Mouse (Mus musculus): ENCODE results near the gene Sphkap.

The Sphkap gene

DNA sequence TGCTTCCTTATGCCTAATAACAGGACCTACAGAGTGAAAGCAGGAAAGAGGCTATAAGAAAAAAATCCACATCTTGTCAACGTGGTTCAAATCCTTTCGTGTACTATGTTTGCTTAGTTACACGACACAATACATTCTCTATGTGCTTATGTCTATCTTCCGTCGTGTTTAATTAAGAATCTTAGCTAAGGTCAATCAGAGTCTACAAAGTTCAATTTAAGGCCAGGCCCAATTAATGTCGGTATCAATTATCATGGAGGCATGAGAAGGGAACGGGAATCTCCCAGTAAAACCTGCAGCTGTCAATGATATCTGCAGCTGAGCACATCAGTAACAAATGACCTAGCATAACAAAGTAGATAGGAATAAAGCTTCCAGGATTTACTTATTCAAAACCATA lies 122.1 kb downstream of the Sphkap start:
- DNase-seq = no peak

DNA sequence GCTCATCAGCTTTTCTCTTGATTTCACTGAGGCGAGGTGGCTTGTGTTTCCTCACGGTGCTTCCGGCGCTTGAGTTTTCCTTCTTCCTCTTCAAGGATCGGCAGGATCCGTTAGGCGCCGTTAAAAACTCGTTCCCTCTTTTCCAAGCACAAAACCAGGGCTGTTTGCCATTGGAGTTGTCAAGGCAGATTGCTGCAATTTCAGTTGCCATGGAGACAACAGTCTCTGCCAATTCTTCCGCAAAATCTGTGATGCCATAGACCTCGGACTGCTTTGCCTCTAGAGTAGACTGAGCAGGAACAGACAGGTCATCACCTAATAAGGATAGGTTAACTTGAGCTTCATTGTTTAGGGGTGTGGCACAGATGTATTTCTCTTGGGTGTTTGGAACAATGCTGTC lies 131.0 kb downstream of the Sphkap start:
- no peak for DNase-seq

DNA sequence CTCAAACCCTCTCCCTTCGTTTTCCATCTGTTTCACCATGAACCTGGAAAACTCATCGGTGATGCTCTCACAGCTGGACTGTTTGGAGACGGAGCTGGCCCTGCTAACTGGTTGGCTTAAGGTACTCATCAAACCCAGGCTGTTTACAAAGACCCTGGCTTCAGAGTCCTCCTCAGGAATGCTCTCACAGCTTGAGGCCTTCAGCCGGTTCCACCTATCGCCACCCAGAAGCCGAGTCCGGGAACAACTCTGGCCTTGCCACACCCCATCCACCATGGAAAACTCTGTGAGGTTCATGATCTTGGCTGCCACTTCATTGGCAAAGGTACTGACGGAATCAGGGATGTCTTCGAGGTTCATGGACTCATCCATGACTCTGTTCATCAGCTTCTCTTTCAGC lies 131.4 kb downstream of the Sphkap start:
- no peak for DNase-seq

DNA sequence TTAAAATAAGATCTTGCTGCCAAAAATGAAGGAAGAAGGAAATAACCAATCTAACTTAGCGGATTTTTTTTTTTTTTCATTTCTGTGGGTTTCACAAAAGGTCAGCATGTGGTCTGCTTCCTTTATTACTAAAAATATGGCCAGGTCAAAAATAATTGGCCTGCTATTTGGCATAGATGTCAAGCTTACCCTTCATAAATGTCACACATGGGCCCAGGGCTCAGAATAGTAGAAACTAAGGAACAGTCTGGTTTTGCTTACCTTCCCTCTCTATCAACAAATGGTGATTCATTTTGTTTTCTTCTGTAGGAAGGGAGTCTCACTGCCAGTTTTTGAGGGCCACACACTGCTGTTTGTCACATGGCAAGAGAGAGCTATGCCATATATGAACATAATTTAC lies 156.3 kb downstream of the Sphkap start:
- no peak for DNase-seq

DNA sequence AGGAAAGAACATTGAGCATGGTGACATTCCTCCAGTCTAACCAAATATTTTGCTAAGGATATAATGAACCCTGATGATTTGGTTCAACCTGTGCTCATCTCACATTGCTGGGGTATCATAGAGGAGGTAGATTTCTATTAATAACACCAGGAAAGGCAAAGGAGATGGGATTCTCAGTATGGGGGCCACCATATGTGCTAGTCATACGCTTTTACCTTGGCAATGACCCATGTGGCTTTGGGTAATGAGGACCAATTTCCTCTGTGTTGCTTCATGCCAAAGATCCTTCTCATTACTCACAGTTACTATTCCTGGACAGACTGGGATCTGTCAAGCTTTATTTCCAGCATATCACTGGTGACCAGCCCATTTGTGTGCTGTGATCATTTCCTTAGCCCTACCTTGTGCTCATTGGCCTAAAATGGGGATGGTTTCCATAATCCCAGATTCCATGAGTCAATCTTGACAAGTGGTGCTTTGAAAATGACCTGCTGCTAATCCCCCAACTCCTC lies 159.7 kb downstream of the Sphkap start:
- no peak for DNase-seq

DNA sequence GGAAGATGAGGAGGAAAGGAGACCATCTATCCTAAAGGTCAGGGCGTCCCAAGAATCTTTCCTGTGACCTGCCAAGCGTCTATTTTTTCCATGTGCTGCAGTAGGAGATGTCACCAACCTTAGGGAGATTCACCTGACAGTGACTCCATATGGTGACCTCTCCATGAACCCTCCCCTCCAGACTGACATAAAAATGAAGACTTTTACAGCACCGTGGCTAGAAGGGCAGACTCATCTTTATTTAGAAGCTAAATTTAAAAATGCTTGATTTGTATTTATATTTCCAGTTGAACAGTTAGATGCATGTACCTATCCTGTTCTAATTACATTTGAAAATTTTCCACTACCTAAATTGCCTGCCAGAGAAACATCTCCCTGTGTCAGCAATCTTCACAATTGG lies 180.1 kb downstream of the Sphkap start:
- DNase-seq = no peak

DNA sequence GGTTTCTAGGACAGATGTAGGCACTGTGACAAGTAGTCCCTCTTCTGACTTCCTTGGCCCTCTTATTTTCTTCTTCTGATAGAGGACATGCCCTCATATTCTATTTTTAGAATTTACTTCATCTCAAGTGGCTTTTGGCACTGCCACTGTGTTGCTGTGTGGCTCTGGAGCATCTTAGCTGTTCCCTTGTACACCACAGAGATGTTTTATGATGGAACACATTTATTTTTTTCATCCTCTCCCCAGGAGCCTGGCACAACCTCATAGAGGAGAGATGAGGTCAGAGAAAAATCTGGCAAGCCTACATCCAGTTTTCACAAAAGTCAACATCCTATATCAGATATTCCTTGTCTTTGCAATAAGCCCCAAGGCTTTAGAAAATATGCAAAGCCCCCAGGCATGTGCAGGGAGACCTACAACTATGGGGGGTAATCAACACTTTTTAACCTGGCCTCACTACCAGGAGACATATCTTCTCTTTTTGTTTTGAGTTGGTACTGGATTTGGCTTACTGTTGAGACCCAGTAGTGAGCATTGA lies 183.5 kb downstream of the Sphkap start:
- no peak for DNase-seq

DNA sequence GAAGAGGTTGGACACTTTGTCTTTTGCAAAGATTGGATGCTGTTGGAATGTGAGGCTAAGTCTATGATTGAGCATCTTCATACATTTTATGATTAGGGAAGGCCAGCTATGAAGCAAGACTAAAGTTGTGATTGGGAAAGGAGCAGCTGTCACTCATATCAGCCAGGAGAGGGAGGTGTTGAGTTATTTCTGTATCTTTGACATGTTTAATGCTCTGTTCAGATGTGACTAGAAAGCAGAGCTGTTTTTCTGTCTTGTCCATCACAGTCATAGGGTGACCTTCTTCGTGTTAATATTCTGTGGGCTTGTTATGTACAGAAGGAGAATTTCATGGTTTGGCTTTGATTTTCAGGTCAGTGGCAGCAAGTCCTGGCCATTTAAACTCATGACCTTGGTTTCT lies 184.9 kb downstream of the Sphkap start:
- no peak for DNase-seq

DNA sequence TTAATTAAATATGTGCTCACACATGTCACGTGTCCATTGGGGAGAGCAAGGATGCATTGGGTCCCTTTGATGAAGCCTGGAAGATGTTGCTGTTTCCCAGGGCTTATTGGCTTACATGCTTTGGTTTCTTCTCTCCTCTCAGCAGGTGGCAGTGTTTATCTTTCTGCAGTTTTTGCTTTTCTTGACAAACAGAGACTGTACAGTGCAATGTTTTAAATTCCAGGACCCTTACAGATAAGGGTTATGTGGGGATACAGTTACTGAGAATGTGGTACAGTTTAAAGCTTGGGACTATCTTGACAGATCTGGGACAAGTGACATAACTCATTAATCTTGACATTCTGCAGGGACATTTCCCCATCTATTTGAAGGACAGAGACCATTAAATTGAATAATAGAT lies 189.7 kb downstream of the Sphkap start:
- DNase-seq = no peak

DNA sequence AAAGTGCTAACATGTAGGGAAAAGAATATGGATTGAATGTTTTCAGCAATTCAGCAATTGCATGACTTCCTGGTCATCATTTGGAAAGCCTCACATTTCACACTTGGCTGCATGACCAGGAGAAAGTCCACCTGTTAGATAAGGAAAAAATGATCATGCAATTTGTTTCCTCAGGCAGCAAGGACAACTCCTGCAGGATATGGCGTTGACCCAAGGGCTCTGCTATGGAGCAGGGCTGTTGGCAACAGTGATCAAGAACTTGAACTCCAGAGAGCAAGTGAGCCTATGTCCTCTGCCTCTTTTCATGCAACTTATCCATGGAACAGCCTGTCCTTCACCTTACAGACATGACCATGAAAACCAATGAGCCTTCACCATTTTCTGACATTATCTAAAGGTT lies 198.0 kb downstream of the Sphkap start:
- DNase-seq = no peak

All from kidney, postnatal 25 days (tissue).